Mouse (Mus musculus): ENCODE results near the gene Abcb5.

GRCm38 (mm10) chr12:118841971-118842550, 124.2 kb downstream of the Abcb5 start:
- TF ChIP-seq POLR2A (IDR thresholded peaks at IDR 0.05; ENCODE audit: low read depth, low read length) (no peak), CTCF (IDR thresholded peaks at IDR 0.05; ENCODE audit: extremely low read depth, insufficient read length, insufficient replicate concordance, low read depth, low read length) (no peak)
